Mouse (Mus musculus) granulocyte monocyte progenitor cell, adult 5-6 weeks (primary cell): ENCODE measurements around the gene Snd1. TPM values are rescaled to one million over a fixed set of nuclear protein-coding genes. Genes with fewer than 3 reads are reported as not detected.

Experiments used
- ATAC-seq: replicated peaks from 2 replicates; pipeline ENCODE4 v1.8.0; 2016; ENCODE audit warnings: mild to moderate bottlenecking, moderate TSS enrichment, inconsistent platforms; ENCODE audit not compliant: poor library complexity, severe bottlenecking
- total RNA-seq, 2 experiments: library from RNA; stranded (forward) in 1 of 2; stranded (reverse) in 1 of 2; fragments of 200-712, 200-1000 nt in 1 of 2; fragments of >200 nt in 1 of 2; fragmentation: Nextera tagmentation in 1 of 2; gene quantifications; 2 replicates each; pipeline ENCODE4 v1.2.3; 2014 to 2017

Gene Snd1
- total RNA-seq (2014; fragmentation: Nextera tagmentation), result 115 and 139 TPM in 2 replicates
- total RNA-seq (2017), result 188 and 234 TPM in 2 replicates

GRCm38 (mm10) chr6:28474839-28475238 is at the start of gene Snd1:
TSS of gene Snd1 (plus strand) at chr6:28475139.
- no peak for ATAC-seq

- ATAC-seq, result no peak
These were observed 47.7 kb upstream of the Snd1 start, which contains the start of gene Fscn3 for GRCm38 (mm10) chr6:28427096-28427839. TSS of gene Fscn3 (plus strand) at chr6:28427789.

- ATAC-seq, result no peak
These were observed 46.6 kb upstream of the Snd1 start, which contains the start of gene Gcc1 for GRCm38 (mm10) chr6:28428290-28428689. TSS of gene Gcc1 (minus strand) at chr6:28428390.

GRCm38 (mm10) chr6:28429870-28430269 is 45.1 kb upstream of the Snd1 start:
- ATAC-seq, result no peak

- ATAC-seq, result peak; percentile 62
These were observed 44.0 kb upstream of the Snd1 start for GRCm38 (mm10) chr6:28430795-28431537.

- ATAC-seq, result no peak
These were observed 43.4 kb upstream of the Snd1 start for GRCm38 (mm10) chr6:28431538-28431855.

GRCm38 (mm10) chr6:28447937-28448336 is 27.0 kb upstream of the Snd1 start:
- no peak for ATAC-seq

- no peak for ATAC-seq
These were observed 25.7 kb upstream of the Snd1 start, which contains the start of gene Pax4 for GRCm38 (mm10) chr6:28449253-28449652. TSS of gene Pax4 (minus strand) at chr6:28449353.

- no peak for ATAC-seq
These were observed 24.5 kb upstream of the Snd1 start for GRCm38 (mm10) chr6:28450481-28450880.

- no peak for ATAC-seq
These were observed 24.0 kb upstream of the Snd1 start for GRCm38 (mm10) chr6:28450977-28451376.

GRCm38 (mm10) chr6:28459221-28459668 is 15.7 kb upstream of the Snd1 start:
- ATAC-seq, result no peak; the same call in 1 of the 2 replicates

GRCm38 (mm10) chr6:28460534-28460933 is 14.4 kb upstream of the Snd1 start:
- ATAC-seq, result peak; percentile 87

GRCm38 (mm10) chr6:28464630-28465029 is 10.3 kb upstream of the Snd1 start:
- no peak for ATAC-seq

GRCm38 (mm10) chr6:28470017-28470602 is 4.8 kb upstream of the Snd1 start:
- no peak for ATAC-seq

GRCm38 (mm10) chr6:28470621-28471020 is 4.3 kb upstream of the Snd1 start:
- no peak for ATAC-seq

- ATAC-seq, result no peak
These were observed 3.5 kb upstream of the Snd1 start for GRCm38 (mm10) chr6:28471284-28472035.

GRCm38 (mm10) chr6:28474211-28474610 is 728 bp upstream of the Snd1 start:
- no peak for ATAC-seq

- ATAC-seq, result peak; percentile 86
These were observed 5.2 kb downstream of the Snd1 start for GRCm38 (mm10) chr6:28479865-28480751.

GRCm38 (mm10) chr6:28480752-28481492 is 6.0 kb downstream of the Snd1 start:
- ATAC-seq, result no peak
